Comparison of ENCODE assay signal across 8 mouse cellular contexts in the genomic region with DNA sequence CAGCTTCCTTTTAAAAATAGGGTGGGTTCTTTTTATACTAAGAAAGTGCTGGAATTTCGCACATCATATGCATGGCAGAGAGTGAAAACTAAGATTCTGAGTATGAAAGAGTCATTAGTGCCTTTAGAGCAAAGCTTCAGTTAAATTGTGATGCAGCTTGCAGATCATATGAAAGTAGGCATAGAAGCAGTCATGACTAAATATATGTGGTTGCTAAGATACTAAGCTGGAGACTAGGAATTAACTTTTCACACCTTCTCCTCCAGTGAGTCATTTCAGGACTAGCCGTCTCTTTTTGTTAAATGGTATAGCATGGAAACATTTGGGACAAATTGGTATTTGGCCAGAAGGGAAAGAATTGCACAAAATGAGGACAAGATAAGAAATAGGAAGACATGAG.
"Had no signal": no experiment of that assay in that cellular context is flagged by ENCODE, and none has a peak within 500 bp of the region (broad histone marks: within the 10 kb centered on the region; RNA-seq: fewer than 3 reads in every experiment).

No protein-coding gene starts in this region.

- DNase-seq: kidney, adult 2 months; kidney, postnatal 25 days; lung, adult 2 months; lung, postnatal 14 days; retina, postnatal 1 day; right cerebral cortex, postnatal 14 days; thymus, adult 2 months; thymus, postnatal 25 days had no signal
